Mouse (Mus musculus): ENCODE results near the gene Txnrd1. TPM values are rescaled to one million over a fixed set of nuclear protein-coding genes. Genes with fewer than 3 reads are reported as not detected.

The Txnrd1 gene
- total RNA-seq, 1 experiment from 2014 or later, result 42.0 TPM

GRCm38 (mm10) chr10:82893872-82894650 is 60.3 kb downstream of the Txnrd1 start:
- no peak for ATAC-seq (ENCODE audit: extremely low read depth, insufficient number of reproducible peaks, low FRiP score, poor library complexity, severe bottlenecking)

- no peak for ATAC-seq (ENCODE audit: extremely low read depth, insufficient number of reproducible peaks, low FRiP score, poor library complexity, severe bottlenecking)
Observed at GRCm38 (mm10) chr10:82897936-82898335, 64.2 kb downstream of the Txnrd1 start.

GRCm38 (mm10) chr10:82898893-82899292 is 65.1 kb downstream of the Txnrd1 start:
- ATAC-seq (ENCODE audit: extremely low read depth, insufficient number of reproducible peaks, low FRiP score, poor library complexity, severe bottlenecking), result no peak

- ATAC-seq (ENCODE audit: extremely low read depth, insufficient number of reproducible peaks, low FRiP score, poor library complexity, severe bottlenecking), result peak; percentile 87
Observed at GRCm38 (mm10) chr10:82899810-82900421, 66.2 kb downstream of the Txnrd1 start.

GRCm38 (mm10) chr10:82900546-82900945 is 66.8 kb downstream of the Txnrd1 start:
- ATAC-seq (ENCODE audit: extremely low read depth, insufficient number of reproducible peaks, low FRiP score, poor library complexity, severe bottlenecking), result no peak

- peak; percentile 61 for ATAC-seq (ENCODE audit: extremely low read depth, insufficient number of reproducible peaks, low FRiP score, poor library complexity, severe bottlenecking)
Observed at GRCm38 (mm10) chr10:82901436-82901835, 67.7 kb downstream of the Txnrd1 start.

GRCm38 (mm10) chr10:82908526-82908925 is 74.8 kb downstream of the Txnrd1 start:
- ATAC-seq (ENCODE audit: extremely low read depth, insufficient number of reproducible peaks, low FRiP score, poor library complexity, severe bottlenecking), result no peak

- peak; percentile 68 for ATAC-seq (ENCODE audit: extremely low read depth, insufficient number of reproducible peaks, low FRiP score, poor library complexity, severe bottlenecking)
Observed at GRCm38 (mm10) chr10:82909382-82909781, 75.6 kb downstream of the Txnrd1 start.

- 0 out of 2 replicates have a peak, but pooled peaks have one; percentile 18 for ATAC-seq (ENCODE audit: extremely low read depth, insufficient number of reproducible peaks, low FRiP score, poor library complexity, severe bottlenecking)
Observed at GRCm38 (mm10) chr10:82910198-82910597, 76.4 kb downstream of the Txnrd1 start.

- ATAC-seq (ENCODE audit: extremely low read depth, insufficient number of reproducible peaks, low FRiP score, poor library complexity, severe bottlenecking), result no peak
Observed at GRCm38 (mm10) chr10:82913238-82913637, 79.5 kb downstream of the Txnrd1 start.

GRCm38 (mm10) chr10:82913772-82914171 is 80.0 kb downstream of the Txnrd1 start:
- peak; percentile 53 for ATAC-seq (ENCODE audit: extremely low read depth, insufficient number of reproducible peaks, low FRiP score, poor library complexity, severe bottlenecking)

GRCm38 (mm10) chr10:82918675-82919074 is 84.9 kb downstream of the Txnrd1 start:
- ATAC-seq (ENCODE audit: extremely low read depth, insufficient number of reproducible peaks, low FRiP score, poor library complexity, severe bottlenecking), result no peak

- ATAC-seq (ENCODE audit: extremely low read depth, insufficient number of reproducible peaks, low FRiP score, poor library complexity, severe bottlenecking), result no peak
Observed at GRCm38 (mm10) chr10:82919404-82919980, 85.7 kb downstream of the Txnrd1 start.

- ATAC-seq (ENCODE audit: extremely low read depth, insufficient number of reproducible peaks, low FRiP score, poor library complexity, severe bottlenecking), result no peak
Observed at GRCm38 (mm10) chr10:82923547-82923946, 89.8 kb downstream of the Txnrd1 start.

GRCm38 (mm10) chr10:82924750-82925149 is 91.0 kb downstream of the Txnrd1 start:
- ATAC-seq (ENCODE audit: extremely low read depth, insufficient number of reproducible peaks, low FRiP score, poor library complexity, severe bottlenecking), result no peak

GRCm38 (mm10) chr10:82925624-82926023 is 91.9 kb downstream of the Txnrd1 start:
- no peak for ATAC-seq (ENCODE audit: extremely low read depth, insufficient number of reproducible peaks, low FRiP score, poor library complexity, severe bottlenecking)

- ATAC-seq (ENCODE audit: extremely low read depth, insufficient number of reproducible peaks, low FRiP score, poor library complexity, severe bottlenecking), result peak; percentile 79
Observed at GRCm38 (mm10) chr10:82935018-82935633, 101.4 kb downstream of the Txnrd1 start.

- ATAC-seq (ENCODE audit: extremely low read depth, insufficient number of reproducible peaks, low FRiP score, poor library complexity, severe bottlenecking), result no peak
Observed at GRCm38 (mm10) chr10:82935774-82936173, 102.0 kb downstream of the Txnrd1 start.
